Mouse (Mus musculus): ENCODE data around the gene Zfp367. TPM values are rescaled to one million over a fixed set of nuclear protein-coding genes. Genes with fewer than 3 reads are reported as not detected.

The Zfp367 gene
- 11.7 and 15.2 TPM in 2 replicates for polyA plus RNA-seq (2012; rRNA removed)
- polyA plus RNA-seq (2014; fragmentation: Nextera tagmentation; extraction: Ambion mirVana), result 23.5 and 26.5 TPM in 2 replicates

DNA sequence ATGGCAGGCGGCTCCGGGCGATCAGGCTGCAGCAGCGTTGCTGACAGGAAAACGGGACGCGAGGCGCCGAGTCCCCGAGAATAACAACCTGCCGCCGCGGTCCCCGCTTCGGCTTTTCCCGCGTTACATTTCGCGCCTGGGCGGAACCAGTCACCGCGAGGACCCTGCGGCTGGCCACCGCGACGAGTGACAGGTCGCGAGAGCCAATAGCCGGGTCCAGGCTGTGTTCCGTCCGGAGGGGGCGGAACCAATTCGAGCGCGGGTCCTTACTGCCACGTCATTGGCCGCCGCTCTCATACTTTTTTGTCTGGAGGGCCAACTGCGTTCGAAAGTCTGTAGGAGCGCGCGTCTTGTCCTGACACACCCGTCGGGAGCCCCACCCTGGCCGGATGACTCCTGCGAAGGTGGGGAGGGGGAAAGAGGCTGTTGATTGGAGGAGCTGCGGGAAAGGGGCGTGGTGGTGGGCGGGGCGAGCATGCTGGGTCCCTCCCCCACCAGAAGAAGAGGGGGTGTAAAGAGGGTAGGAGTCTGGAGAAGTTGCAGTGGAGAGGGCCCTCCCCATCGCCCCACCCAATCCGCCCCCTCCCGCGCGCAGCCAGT, at the start of gene Zfp367:
TSS of gene Zfp367 (minus strand) at position 120 of the 600 bp plus-strand sequence.
- peak; percentile 92 for ATAC-seq (ENCODE audit: insufficient read depth)
- no peak for TF ChIP-seq CTCF (IDR thresholded peaks at IDR 0.05; ENCODE audit: low read depth)
- TF ChIP-seq EP300 (IDR thresholded peaks at IDR 0.05; ENCODE audit: low read depth), result no peak
- Histone ChIP-seq H3K4me2 (ENCODE audit: low read depth) (peak within 1 kb of the TSS; percentile 72), H3K9ac (replicated peaks) (peak within 1 kb of the TSS; percentile 93), H3K36me3 (replicated peaks; ENCODE audit: control insufficient read depth, insufficient read depth, low read depth) (peaks cover 7% of the 10 kb centered on the region), H3K4me3 (ENCODE audit: insufficient read depth in 1 of 2, low read depth in 2 of 2, low read length in 2 of 2) (peak within 1 kb of the TSS; percentile 82 to 86), H3K27ac (peak within 1 kb of the TSS; percentile 88), H3K27me3 (ENCODE audit: control insufficient read depth, insufficient read depth, low read length) (peaks cover 6% of the 10 kb centered on the region), H3K4me1 (replicated peaks; ENCODE audit: control insufficient read depth in 2 of 2, insufficient read depth in 2 of 2, low read length in 1 of 2) (peaks cover 14 to 18% of the 10 kb centered on the region in 2 experiments), H3K9me3 (ENCODE audit: control insufficient read depth, low read length) (no peaks in the 10 kb centered on the region)
- DNase-seq (ENCODE audit: low read depth in 3 of 3, low spot score in 3 of 3), result peak; percentile 98 to 99 (median 99)
- WGBS (ENCODE audit: insufficient replicate concordance), result 1% methylated on average over 56 of the region's 56 CpGs

GRCm38 (mm10) chr13:64200911-64201310, 47.9 kb upstream of the Zfp367 start:
- Histone ChIP-seq H3K4me2 (ENCODE audit: low read depth) (no peak overlapping the region), H3K9ac (replicated peaks) (no peak overlapping the region), H3K9me3 (ENCODE audit: control insufficient read depth, low read length) (no peaks in the 10 kb centered on the region), H3K27ac (no peak overlapping the region), H3K36me3 (replicated peaks; ENCODE audit: control insufficient read depth, insufficient read depth, low read depth) (no peaks in the 10 kb centered on the region), H3K4me1 (replicated peaks; ENCODE audit: control insufficient read depth in 2 of 2, insufficient read depth in 2 of 2, low read length in 1 of 2) (no peaks in the 10 kb centered on the region), H3K4me3 (ENCODE audit: insufficient read depth in 1 of 2, low read depth in 2 of 2, low read length in 2 of 2) (no peak overlapping the region), H3K27me3 (ENCODE audit: control insufficient read depth, insufficient read depth, low read length) (no peaks in the 10 kb centered on the region)
- no peak for TF ChIP-seq EP300 (IDR thresholded peaks at IDR 0.05; ENCODE audit: low read depth)
- ATAC-seq (ENCODE audit: insufficient read depth) (no peak), DNase-seq (ENCODE audit: low read depth in 3 of 3, low spot score in 3 of 3) (no peak)
- WGBS (ENCODE audit: insufficient replicate concordance), result 49% methylated on average over 4 of the region's 4 CpGs

DNA sequence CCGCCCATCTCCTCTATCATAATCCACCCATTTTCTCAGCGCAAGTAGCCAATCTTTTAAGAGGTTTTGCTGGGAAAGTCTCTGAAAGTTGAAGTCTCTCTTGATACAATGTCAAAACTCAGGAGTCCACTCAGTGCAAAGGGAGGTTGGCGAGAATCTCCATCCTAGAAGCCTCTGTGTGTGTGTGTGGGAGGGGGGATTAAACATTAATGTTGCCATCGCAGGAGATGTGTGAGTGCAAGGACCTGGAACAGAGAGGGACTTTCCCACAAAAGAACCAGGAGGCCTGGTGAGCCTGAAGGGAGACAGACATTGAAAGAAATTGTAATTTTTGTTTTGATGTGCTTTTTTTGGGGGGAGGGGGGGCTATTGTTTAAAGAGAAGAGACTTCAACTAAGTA, 45.3 kb upstream of the Zfp367 start:
- no peaks in the 10 kb centered on the region for H3K36me3 ChIP-seq (replicated peaks; ENCODE audit: control insufficient read depth, insufficient read depth, low read depth)
- TF ChIP-seq CTCF (IDR thresholded peaks at IDR 0.05; ENCODE audit: low read depth) (no peak), EP300 (IDR thresholded peaks at IDR 0.05; ENCODE audit: low read depth) (no peak)
- H3K27ac ChIP-seq, result no peak overlapping the region
- no peaks in the 10 kb centered on the region for H3K27me3 ChIP-seq (ENCODE audit: control insufficient read depth, insufficient read depth, low read length)
- H3K9ac ChIP-seq (replicated peaks), result no peak overlapping the region
- WGBS (ENCODE audit: insufficient replicate concordance), result 70% methylated on average over 4 of the region's 4 CpGs
- no peaks in the 10 kb centered on the region for H3K4me1 ChIP-seq (replicated peaks; ENCODE audit: control insufficient read depth in 2 of 2, insufficient read depth in 2 of 2, low read length in 1 of 2)
- no peaks in the 10 kb centered on the region for H3K9me3 ChIP-seq (ENCODE audit: control insufficient read depth, low read length)
- DNase-seq (ENCODE audit: low read depth in 3 of 3, low spot score in 3 of 3), result no peak
- ATAC-seq (ENCODE audit: insufficient read depth), result no peak
- H3K4me2 ChIP-seq (ENCODE audit: low read depth), result no peak overlapping the region
- no peak overlapping the region for H3K4me3 ChIP-seq (ENCODE audit: insufficient read depth in 1 of 2, low read depth in 2 of 2, low read length in 2 of 2)

DNA sequence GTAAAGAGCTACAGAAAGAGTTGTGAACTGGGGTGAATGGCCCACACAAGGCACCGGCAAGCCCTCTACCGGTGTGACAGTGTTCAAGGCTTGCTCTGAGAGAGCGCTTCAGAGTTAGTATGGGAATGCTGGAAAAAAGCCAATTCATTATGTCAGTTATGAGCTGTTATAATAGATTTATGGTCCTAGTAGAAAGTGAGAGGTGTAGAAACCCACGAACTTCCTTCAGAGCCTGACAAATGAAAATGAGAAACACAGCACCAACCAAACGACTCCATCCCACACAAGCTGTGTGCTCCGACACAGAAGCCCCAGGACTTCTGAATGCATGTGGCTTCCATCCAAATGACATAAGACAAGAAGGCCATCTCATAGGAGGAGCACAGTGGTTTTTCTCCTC, 44.9 kb upstream of the Zfp367 start:
- no peak for ATAC-seq (ENCODE audit: insufficient read depth)
- Histone ChIP-seq H3K4me3 (ENCODE audit: insufficient read depth in 1 of 2, low read depth in 2 of 2, low read length in 2 of 2) (no peak overlapping the region), H3K4me1 (replicated peaks; ENCODE audit: control insufficient read depth in 2 of 2, insufficient read depth in 2 of 2, low read length in 1 of 2) (no peaks in the 10 kb centered on the region), H3K4me2 (ENCODE audit: low read depth) (no peak overlapping the region), H3K36me3 (replicated peaks; ENCODE audit: control insufficient read depth, insufficient read depth, low read depth) (no peaks in the 10 kb centered on the region), H3K27me3 (ENCODE audit: control insufficient read depth, insufficient read depth, low read length) (no peaks in the 10 kb centered on the region), H3K27ac (no peak overlapping the region), H3K9ac (replicated peaks) (no peak overlapping the region), H3K9me3 (ENCODE audit: control insufficient read depth, low read length) (no peaks in the 10 kb centered on the region)
- DNase-seq (ENCODE audit: low read depth in 3 of 3, low spot score in 3 of 3), result no peak
- TF ChIP-seq EP300 (IDR thresholded peaks at IDR 0.05; ENCODE audit: low read depth) (no peak), CTCF (IDR thresholded peaks at IDR 0.05; ENCODE audit: low read depth) (no peak)
- 65% methylated on average over 6 of the region's 6 CpGs for WGBS (ENCODE audit: insufficient replicate concordance)

GRCm38 (mm10) chr13:64187065-64187464, 34.1 kb upstream of the Zfp367 start:
- Histone ChIP-seq H3K4me1 (replicated peaks; ENCODE audit: control insufficient read depth in 2 of 2, insufficient read depth in 2 of 2, low read length in 1 of 2) (0 out of 4 replicates have a peak, but pooled peaks cover 0 to 3% of the 10 kb centered on the region in 2 experiments), H3K9me3 (ENCODE audit: control insufficient read depth, low read length) (no peaks in the 10 kb centered on the region), H3K4me2 (ENCODE audit: low read depth) (no peak overlapping the region), H3K27me3 (ENCODE audit: control insufficient read depth, insufficient read depth, low read length) (no peaks in the 10 kb centered on the region), H3K9ac (replicated peaks) (no peak overlapping the region), H3K4me3 (ENCODE audit: insufficient read depth in 1 of 2, low read depth in 2 of 2, low read length in 2 of 2) (no peak overlapping the region), H3K36me3 (replicated peaks; ENCODE audit: control insufficient read depth, insufficient read depth, low read depth) (no peaks in the 10 kb centered on the region), H3K27ac (no peak overlapping the region)
- no peak for TF ChIP-seq CTCF (IDR thresholded peaks at IDR 0.05; ENCODE audit: low read depth)
- TF ChIP-seq EP300 (IDR thresholded peaks at IDR 0.05; ENCODE audit: low read depth), result no peak
- DNase-seq (ENCODE audit: low read depth in 3 of 3, low spot score in 3 of 3) (no peak), ATAC-seq (ENCODE audit: insufficient read depth) (no peak)

Data from liver, embryonic 14.5 days (tissue).